Mouse (Mus musculus) hindbrain, postnatal 0 days (tissue): ENCODE data around the gene Prelid3b. TPM values are rescaled to one million over a fixed set of nuclear protein-coding genes. Genes with fewer than 3 reads are reported as not detected.

Experiments
- ATAC-seq: fragments of 200-750 bp; cut with Nextera tagmentation; 2 replicates; pipeline ENCODE4 v1.8.0; 2017; ENCODE audit warnings: mild to moderate bottlenecking, moderate TSS enrichment, moderate library complexity
- DNase-seq: peaks from one replicate; pipeline ENCODE4 v3.0.0-alpha.2; 2015; ENCODE audit warnings: low spot score
- H3K27ac ChIP-seq: fragments of 300-500 bp; sonication (generic); 2 replicates; pipeline ENCODE4 v1.5.1; 2014; ENCODE audit warnings: mild to moderate bottlenecking
- H3K27me3 ChIP-seq: fragments of 300-500 bp; sonication (generic); 2 replicates; pipeline ENCODE4 v1.6.1; 2014; ENCODE audit warnings: low read length, mixed read lengths; ENCODE audit not compliant: insufficient read depth
- H3K36me3 ChIP-seq: fragments of 300-500 bp; sonication (generic); 2 replicates; pipeline ENCODE4 v1.6.1; 2014; ENCODE audit warnings: low read length, mixed read lengths; ENCODE audit not compliant: insufficient read depth
- H3K4me1 ChIP-seq: fragments of 300-500 bp; sonication (generic); 2 replicates; pipeline ENCODE4 v1.6.1; 2014; ENCODE audit warnings: antibody characterized with exemption, low read length, mixed read lengths; ENCODE audit not compliant: insufficient read depth
- H3K4me2 ChIP-seq: fragments of 300-500 bp; sonication (generic); 2 replicates; pipeline ENCODE4 v1.6.1; 2014; ENCODE audit warnings: low read depth, mild to moderate bottlenecking, low read length, moderate library complexity, mixed read lengths
- H3K4me3 ChIP-seq: fragments of 300-500 bp; sonication (generic); 2 replicates; pipeline ENCODE4 v1.5.1; 2014; ENCODE audit warnings: low read length
- H3K9ac ChIP-seq: fragments of 300-500 bp; sonication (generic); replicated peaks from 2 replicates; pipeline ENCODE4 v1.6.1; 2014; ENCODE audit warnings: mild to moderate bottlenecking, low read length, moderate library complexity, mixed read lengths
- H3K9me3 ChIP-seq: fragments of 300-500 bp; sonication (generic); 2 replicates; pipeline ENCODE4 v1.6.1; 2016; ENCODE audit warnings: low read length, mixed read lengths
- CTCF ChIP-seq: IDR thresholded peaks from 2 replicates; pipeline ENCODE4 v1.5.1; 2016; ENCODE audit warnings: antibody characterized with exemption, control low read depth, low read depth
- WGBS: fragments of 180-500 bp; shearing (Covaris S2); extraction: QIAGEN DNeasy Blood & Tissue Kit; methylation state at CpG from one replicate; pipeline ENCODE4 v1.1.7; 2014; 5-methylcytosine and 5-hydroxymethylcytosine counted together
- polyA plus RNA-seq: library from polyadenylated mRNA; unstranded; fragments of >200 nt; fragmentation: Nextera tagmentation; extraction: Ambion mirVana; gene quantifications from 2 replicates; pipeline ENCODE4 v1.2.1, GENCODE M21; 2015
- total RNA-seq: library from RNA; depleted of rRNA; stranded (reverse); fragments of >200 nt; gene quantifications from 2 replicates; pipeline ENCODE4 v1.2.3, GENCODE M21; 2014

Gene Prelid3b
- total and polyA plus RNA-seq, 2 experiments from 2014 or later, result 50.0 to 90.5 TPM

GRCm38 (mm10) chr2:174463789-174464523 lies 8.9 kb downstream of the Prelid3b start, which contains the start of gene Atp5e:
TSS of gene Atp5e (minus strand) at chr2:174464105.
- H3K4me2 ChIP-seq, result peak within 1 kb of the TSS; percentile 95
- H3K27ac ChIP-seq, result peak within 1 kb of the TSS; percentile 76
- no peaks in the 10 kb centered on the region for H3K27me3 ChIP-seq
- no peaks in the 10 kb centered on the region for H3K9me3 ChIP-seq
- peak within 1 kb of the TSS; percentile 81 for H3K4me3 ChIP-seq
- H3K4me1 ChIP-seq, result no peaks in the 10 kb centered on the region
- H3K9ac ChIP-seq, result peak within 1 kb of the TSS; percentile 81
- peaks cover 21% of the 10 kb centered on the region for H3K36me3 ChIP-seq
- DNase-seq (peak; percentile 96), ATAC-seq (peak; percentile 100)
- 2% methylated on average over 48 of the region's 48 CpGs for WGBS
- TF ChIP-seq CTCF, result peak; percentile 21

- Histone ChIP-seq H3K4me2 (peak overlapping the region; percentile 95), H3K27me3 (no peaks in the 10 kb centered on the region), H3K36me3 (peaks cover 21% of the 10 kb centered on the region), H3K4me3 (peak overlapping the region; percentile 81), H3K9ac (peak overlapping the region; percentile 81), H3K4me1 (no peaks in the 10 kb centered on the region), H3K9me3 (no peaks in the 10 kb centered on the region), H3K27ac (peak overlapping the region; percentile 76)
- no peak for TF ChIP-seq CTCF
- ATAC-seq, result peak; percentile 36; the same call in 1 of the 2 replicates
- DNase-seq, result no peak
- 31% methylated on average over 10 of the region's 10 CpGs for WGBS
Observed at GRCm38 (mm10) chr2:174463370-174463769, 9.5 kb downstream of the Prelid3b start.

GRCm38 (mm10) chr2:174459365-174459764 lies 13.5 kb downstream of the Prelid3b start:
- H3K9ac ChIP-seq, result no peak overlapping the region
- no peak for ATAC-seq
- H3K36me3 ChIP-seq, result peaks cover 21% of the 10 kb centered on the region
- H3K4me2 ChIP-seq, result no peak overlapping the region
- no peaks in the 10 kb centered on the region for H3K4me1 ChIP-seq
- no peaks in the 10 kb centered on the region for H3K9me3 ChIP-seq
- WGBS, result 52% methylated on average over 2 of the region's 2 CpGs
- H3K27me3 ChIP-seq, result no peaks in the 10 kb centered on the region
- TF ChIP-seq CTCF, result no peak
- H3K27ac ChIP-seq, result no peak overlapping the region
- H3K4me3 ChIP-seq, result no peak overlapping the region
- peak; percentile 10 for DNase-seq

GRCm38 (mm10) chr2:174453681-174454080 lies 19.2 kb downstream of the Prelid3b start:
- 74% methylated on average over 7 of the region's 7 CpGs for WGBS
- Histone ChIP-seq H3K4me1 (no peaks in the 10 kb centered on the region), H3K4me2 (no peak overlapping the region), H3K36me3 (no peaks in the 10 kb centered on the region), H3K9ac (no peak overlapping the region), H3K4me3 (no peak overlapping the region), H3K27ac (no peak overlapping the region), H3K9me3 (no peaks in the 10 kb centered on the region), H3K27me3 (no peaks in the 10 kb centered on the region)
- DNase-seq (peak; percentile 14), ATAC-seq (no peak)
- peak; percentile 27; the same call in 1 of the 2 replicates for TF ChIP-seq CTCF

- no peaks in the 10 kb centered on the region for H3K4me1 ChIP-seq
- no peaks in the 10 kb centered on the region for H3K27me3 ChIP-seq
- ATAC-seq, result no peak
- H3K4me3 ChIP-seq, result no peak within 1 kb of the TSS
- no peaks in the 10 kb centered on the region for H3K36me3 ChIP-seq
- 75% methylated on average over 4 of the region's 4 CpGs for WGBS
- no peaks in the 10 kb centered on the region for H3K9me3 ChIP-seq
- no peak within 1 kb of the TSS for H3K27ac ChIP-seq
- no peak within 1 kb of the TSS for H3K4me2 ChIP-seq
- no peak for TF ChIP-seq CTCF
- no peak for DNase-seq
- no peak within 1 kb of the TSS for H3K9ac ChIP-seq
Observed at GRCm38 (mm10) chr2:174450353-174450752, 22.5 kb downstream of the Prelid3b start, which contains the start of gene Tubb1. TSS of gene Tubb1 (plus strand) at chr2:174450695.

- Histone ChIP-seq H3K9me3 (no peaks in the 10 kb centered on the region), H3K4me3 (no peak overlapping the region), H3K27ac (no peak overlapping the region), H3K27me3 (no peaks in the 10 kb centered on the region), H3K9ac (no peak overlapping the region), H3K4me2 (no peak overlapping the region), H3K36me3 (no peaks in the 10 kb centered on the region), H3K4me1 (no peaks in the 10 kb centered on the region)
- 85% methylated on average over 4 of the region's 4 CpGs for WGBS
- no peak for ATAC-seq
- DNase-seq, result no peak
- no peak for TF ChIP-seq CTCF
Observed at GRCm38 (mm10) chr2:174448405-174448804, 24.5 kb downstream of the Prelid3b start.

- H3K4me1 ChIP-seq, result no peaks in the 10 kb centered on the region
- no peaks in the 10 kb centered on the region for H3K9me3 ChIP-seq
- DNase-seq (no peak), ATAC-seq (no peak)
- WGBS, result 67% methylated on average over 8 of the region's 8 CpGs
- TF ChIP-seq CTCF, result no peak
- H3K27ac ChIP-seq, result no peak overlapping the region
- no peaks in the 10 kb centered on the region for H3K27me3 ChIP-seq
- no peak overlapping the region for H3K4me3 ChIP-seq
- no peaks in the 10 kb centered on the region for H3K36me3 ChIP-seq
- no peak overlapping the region for H3K9ac ChIP-seq
- H3K4me2 ChIP-seq, result no peak overlapping the region
Observed at GRCm38 (mm10) chr2:174446905-174447304, 26.0 kb downstream of the Prelid3b start.
